Mouse (Mus musculus): ENCODE data around the gene Rpl41. TPM values are rescaled to one million over a fixed set of nuclear protein-coding genes. Genes with fewer than 3 reads are reported as not detected.

Rpl41 gene
- total and polyA plus RNA-seq, 2 experiments from 2014 or later: 501 to 2,618 TPM

GRCm38 (mm10) chr10:128579731-128580130, 30.6 kb upstream of the Rpl41 start:
- Histone ChIP-seq H3K27me3 (ENCODE audit: insufficient read depth, low read length) (0 out of 2 replicates have a peak, but pooled peaks cover 5% of the 10 kb centered on the region), H3K4me1 (ENCODE audit: insufficient read depth, low read length) (no peaks in the 10 kb centered on the region), H3K4me2 (ENCODE audit: low read depth, low read length) (no peak overlapping the region), H3K27ac (no peak overlapping the region), H3K4me3 (ENCODE audit: low read length) (no peak overlapping the region), H3K9me3 (ENCODE audit: low read length) (no peaks in the 10 kb centered on the region), H3K36me3 (ENCODE audit: insufficient read depth, low read length) (no peaks in the 10 kb centered on the region), H3K9ac (replicated peaks; ENCODE audit: low read length) (no peak overlapping the region)
- DNase-seq (ENCODE audit: low spot score): no peak
- 74% methylated on average over 4 of the region's 4 CpGs for WGBS
- ATAC-seq: no peak
- TF ChIP-seq CTCF (IDR thresholded peaks at IDR 0.05; ENCODE audit: low read depth): no peak

GRCm38 (mm10) chr10:128579298-128579697, 30.2 kb upstream of the Rpl41 start:
- no peak overlapping the region for H3K4me3 ChIP-seq (ENCODE audit: low read length)
- WGBS: 92% methylated on average over 3 of the region's 3 CpGs
- no peak for TF ChIP-seq CTCF (IDR thresholded peaks at IDR 0.05; ENCODE audit: low read depth)
- ATAC-seq (no peak), DNase-seq (ENCODE audit: low spot score) (no peak)
- no peak overlapping the region for H3K9ac ChIP-seq (replicated peaks; ENCODE audit: low read length)
- 0 out of 2 replicates have a peak, but pooled peaks cover 5% of the 10 kb centered on the region for H3K27me3 ChIP-seq (ENCODE audit: insufficient read depth, low read length)
- no peaks in the 10 kb centered on the region for H3K9me3 ChIP-seq (ENCODE audit: low read length)
- H3K36me3 ChIP-seq (ENCODE audit: insufficient read depth, low read length): no peaks in the 10 kb centered on the region
- H3K4me2 ChIP-seq (ENCODE audit: low read depth, low read length): no peak overlapping the region
- H3K4me1 ChIP-seq (ENCODE audit: insufficient read depth, low read length): no peaks in the 10 kb centered on the region
- no peak overlapping the region for H3K27ac ChIP-seq

DNA sequence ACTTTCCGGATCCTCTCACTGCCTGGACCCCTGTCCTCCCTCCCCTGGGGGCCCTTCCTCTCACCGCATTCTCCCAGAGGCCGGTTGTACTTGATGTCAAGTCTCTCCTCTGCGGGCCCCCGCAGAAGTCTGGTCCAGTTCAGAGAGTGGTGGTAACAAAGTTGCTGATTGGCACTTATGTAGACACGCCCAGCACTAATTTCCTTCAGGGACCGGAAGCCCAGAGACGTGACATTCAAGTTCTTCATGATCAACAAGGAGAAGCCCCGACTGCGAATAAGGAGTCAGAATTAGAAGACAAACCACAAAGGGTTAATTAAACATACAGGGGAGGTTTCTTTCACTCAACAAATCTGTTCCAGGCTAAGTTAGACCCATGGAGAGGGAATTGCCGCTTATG, 29.2 kb upstream of the Rpl41 start:
- Histone ChIP-seq H3K9me3 (ENCODE audit: low read length) (no peaks in the 10 kb centered on the region), H3K4me2 (ENCODE audit: low read depth, low read length) (no peak overlapping the region), H3K27ac (no peak overlapping the region), H3K4me3 (ENCODE audit: low read length) (no peak overlapping the region), H3K4me1 (ENCODE audit: insufficient read depth, low read length) (no peaks in the 10 kb centered on the region), H3K27me3 (ENCODE audit: insufficient read depth, low read length) (0 out of 2 replicates have a peak, but pooled peaks cover under 1% of the 10 kb centered on the region), H3K36me3 (ENCODE audit: insufficient read depth, low read length) (no peaks in the 10 kb centered on the region), H3K9ac (replicated peaks; ENCODE audit: low read length) (no peak overlapping the region)
- no peak for ATAC-seq
- WGBS: 80% methylated on average over 11 of the region's 11 CpGs
- no peak for TF ChIP-seq CTCF (IDR thresholded peaks at IDR 0.05; ENCODE audit: low read depth)
- DNase-seq (ENCODE audit: low spot score): no peak

DNA sequence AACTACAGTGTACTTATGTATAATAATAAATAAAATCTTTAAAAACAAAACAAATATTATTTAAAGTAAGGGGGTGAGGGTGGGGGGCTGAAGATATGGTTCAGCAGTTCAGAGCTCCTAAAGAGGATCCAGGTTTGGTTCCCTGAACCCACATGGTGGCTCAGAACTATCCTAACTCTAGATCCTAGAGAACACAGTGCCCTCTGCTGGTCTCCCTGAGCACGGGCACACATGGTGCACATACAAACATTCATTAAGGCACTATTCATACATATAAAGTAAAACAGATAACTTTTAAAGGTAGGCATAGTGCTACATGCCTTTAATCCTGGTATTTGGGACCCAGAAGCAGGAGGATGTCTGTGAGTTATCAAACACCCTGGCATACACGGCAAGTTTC, 26.0 kb upstream of the Rpl41 start:
- Histone ChIP-seq H3K27ac (no peak overlapping the region), H3K4me3 (ENCODE audit: low read length) (no peak overlapping the region), H3K27me3 (ENCODE audit: insufficient read depth, low read length) (no peaks in the 10 kb centered on the region), H3K36me3 (ENCODE audit: insufficient read depth, low read length) (no peaks in the 10 kb centered on the region), H3K9me3 (ENCODE audit: low read length) (no peaks in the 10 kb centered on the region), H3K4me1 (ENCODE audit: insufficient read depth, low read length) (no peaks in the 10 kb centered on the region), H3K4me2 (ENCODE audit: low read depth, low read length) (no peak overlapping the region), H3K9ac (replicated peaks; ENCODE audit: low read length) (no peak overlapping the region)
- peak; percentile 17; the same call in 1 of the 2 replicates for TF ChIP-seq CTCF (IDR thresholded peaks at IDR 0.05; ENCODE audit: low read depth)
- WGBS: 95% methylated on average over 2 of the region's 2 CpGs
- DNase-seq (ENCODE audit: low spot score): no peak
- no peak for ATAC-seq

DNA sequence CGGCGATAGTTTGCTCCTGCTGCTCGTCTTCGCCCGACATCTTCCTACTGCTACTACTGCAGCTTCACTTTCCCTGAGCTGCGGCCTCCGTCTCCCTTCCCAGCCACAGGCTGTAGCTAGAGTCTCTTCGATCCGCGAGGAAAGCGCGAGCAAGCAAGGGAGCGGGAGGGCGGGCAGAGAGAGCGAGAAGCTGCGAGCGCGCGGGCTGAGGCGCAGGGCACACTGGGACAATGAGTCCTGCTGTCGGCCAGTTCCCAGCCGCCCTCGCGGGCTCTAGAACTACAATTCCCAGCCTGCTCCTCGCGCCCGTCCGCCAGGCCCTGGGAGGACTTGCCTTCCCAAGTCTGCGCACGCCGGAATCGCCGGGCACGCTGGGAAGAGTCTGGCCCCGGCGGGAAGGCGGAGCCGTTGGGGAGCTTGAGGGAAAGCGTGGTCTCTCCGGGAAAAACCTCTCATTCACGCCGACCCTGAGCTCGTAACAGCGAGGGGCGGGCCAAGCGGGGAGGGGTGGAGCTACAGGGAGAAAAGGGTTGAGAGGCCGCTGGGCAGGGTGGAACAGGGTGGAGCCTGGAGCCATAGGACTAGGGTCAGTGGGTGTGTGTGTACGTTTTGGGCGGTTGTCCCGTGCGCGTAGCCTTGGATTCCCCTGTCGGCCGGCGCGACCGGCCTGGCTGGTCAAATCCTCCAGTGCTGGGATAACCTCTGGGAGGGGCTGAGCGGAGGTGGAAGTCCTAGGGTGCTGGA, 16.9 kb upstream of the Rpl41 start, which contains the start of gene Pa2g4:
Pa2g4 (minus strand) TSS at position 200 of the 744 bp plus-strand sequence.
- DNase-seq (ENCODE audit: low spot score) (peak; percentile 99), ATAC-seq (peak; percentile 99)
- H3K4me2 ChIP-seq (ENCODE audit: low read depth, low read length): peak within 1 kb of the TSS; percentile 65
- no peaks in the 10 kb centered on the region for H3K27me3 ChIP-seq (ENCODE audit: insufficient read depth, low read length)
- WGBS: under 1% methylated on average over 58 of the region's 58 CpGs
- peak within 1 kb of the TSS; percentile 84 for H3K9ac ChIP-seq (replicated peaks; ENCODE audit: low read length)
- peaks cover 9% of the 10 kb centered on the region for H3K36me3 ChIP-seq (ENCODE audit: insufficient read depth, low read length)
- H3K9me3 ChIP-seq (ENCODE audit: low read length): no peaks in the 10 kb centered on the region
- peak; percentile 26 for TF ChIP-seq CTCF (IDR thresholded peaks at IDR 0.05; ENCODE audit: low read depth)
- H3K4me3 ChIP-seq (ENCODE audit: low read length): peak within 1 kb of the TSS; percentile 87
- peak within 1 kb of the TSS; percentile 91 for H3K27ac ChIP-seq
- peaks cover 15% of the 10 kb centered on the region; the same call in 1 of the 2 replicates for H3K4me1 ChIP-seq (ENCODE audit: insufficient read depth, low read length)

- H3K27me3 ChIP-seq (ENCODE audit: insufficient read depth, low read length): no peaks in the 10 kb centered on the region
- H3K4me3 ChIP-seq (ENCODE audit: low read length): peak overlapping the region; percentile 87
- H3K36me3 ChIP-seq (ENCODE audit: insufficient read depth, low read length): peaks cover 16% of the 10 kb centered on the region
- peak overlapping the region; percentile 65 for H3K4me2 ChIP-seq (ENCODE audit: low read depth, low read length)
- peak; percentile 46 for DNase-seq (ENCODE audit: low spot score)
- no peaks in the 10 kb centered on the region for H3K9me3 ChIP-seq (ENCODE audit: low read length)
- ATAC-seq: peak; percentile 52; the same call in 1 of the 2 replicates
- H3K4me1 ChIP-seq (ENCODE audit: insufficient read depth, low read length): peaks cover 15% of the 10 kb centered on the region; the same call in 1 of the 2 replicates
- TF ChIP-seq CTCF (IDR thresholded peaks at IDR 0.05; ENCODE audit: low read depth): no peak
- peak overlapping the region; percentile 91 for H3K27ac ChIP-seq
- H3K9ac ChIP-seq (replicated peaks; ENCODE audit: low read length): peak overlapping the region; percentile 84
- under 1% methylated on average over 45 of the region's 46 CpGs for WGBS
Measured at GRCm38 (mm10) chr10:128565206-128565787, 16.2 kb upstream of the Rpl41 start.

Measured in hindbrain, postnatal 0 days (tissue).